Mouse (Mus musculus): Measurements from ENCODE around the gene Prtn3. TPM values are rescaled to one million over a fixed set of nuclear protein-coding genes. Genes with fewer than 3 reads are reported as not detected.

The Prtn3 gene
- polyA plus RNA-seq, 1 experiment = 259 TPM

DNA sequence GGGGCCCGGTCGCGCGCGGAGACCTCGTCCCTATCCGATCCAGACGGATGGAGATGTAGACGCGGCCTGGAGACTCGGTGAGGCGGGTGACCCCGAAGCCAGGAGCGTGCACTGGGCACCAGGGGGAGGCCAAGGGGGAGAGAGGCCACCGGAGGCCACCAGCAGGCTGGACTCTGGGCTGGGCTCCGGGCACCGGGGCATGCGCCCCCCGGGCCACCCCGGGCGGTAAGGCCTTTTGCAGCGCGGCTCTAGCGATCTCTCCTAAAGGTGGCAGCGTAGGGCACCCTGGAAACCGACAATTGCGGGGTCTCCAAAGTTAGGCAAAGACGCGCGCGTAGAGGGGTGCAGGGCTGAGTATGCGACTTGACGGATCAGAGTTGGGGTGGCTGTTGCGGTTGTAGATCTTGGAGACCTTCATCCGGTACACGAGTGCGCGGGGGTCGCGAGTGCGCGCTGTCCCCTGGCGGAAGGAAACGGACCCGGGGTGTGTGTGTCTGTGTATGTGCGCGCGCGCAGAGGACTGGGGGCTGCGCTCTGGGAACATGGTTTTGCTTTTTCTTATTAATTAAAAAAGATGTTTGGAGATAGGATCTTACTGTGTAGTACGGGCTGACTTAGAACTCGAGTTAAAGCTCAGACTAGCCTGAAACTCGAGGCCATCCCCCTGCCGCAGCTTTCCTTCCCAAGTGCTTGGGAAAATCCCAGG lies 53.2 kb downstream of the Prtn3 start:
- H3K27ac ChIP-seq (ENCODE audit: control insufficient read depth, insufficient read depth, low read depth, low read length, poor library complexity) = peak overlapping the region; percentile 89
- TF ChIP-seq POLR2A (IDR thresholded peaks at IDR 0.05; ENCODE audit: borderline replicate concordance, control insufficient read depth, low read depth, low read length) (peak; percentile 5; the same call in 1 of the 2 replicates), CTCF (IDR thresholded peaks at IDR 0.05; ENCODE audit: control insufficient read depth, insufficient read depth, low read length) (no peak)
- peaks cover 1% of the 10 kb centered on the region; the same call in 1 of the 2 replicates for H3K4me1 ChIP-seq (ENCODE audit: control insufficient read depth, insufficient read depth, low read length)
- peak overlapping the region; percentile 82 for H3K4me3 ChIP-seq (replicated peaks; ENCODE audit: control insufficient read depth, low read depth, low read length)
- under 1% methylated on average over 54 of the region's 54 CpGs for WGBS

DNA sequence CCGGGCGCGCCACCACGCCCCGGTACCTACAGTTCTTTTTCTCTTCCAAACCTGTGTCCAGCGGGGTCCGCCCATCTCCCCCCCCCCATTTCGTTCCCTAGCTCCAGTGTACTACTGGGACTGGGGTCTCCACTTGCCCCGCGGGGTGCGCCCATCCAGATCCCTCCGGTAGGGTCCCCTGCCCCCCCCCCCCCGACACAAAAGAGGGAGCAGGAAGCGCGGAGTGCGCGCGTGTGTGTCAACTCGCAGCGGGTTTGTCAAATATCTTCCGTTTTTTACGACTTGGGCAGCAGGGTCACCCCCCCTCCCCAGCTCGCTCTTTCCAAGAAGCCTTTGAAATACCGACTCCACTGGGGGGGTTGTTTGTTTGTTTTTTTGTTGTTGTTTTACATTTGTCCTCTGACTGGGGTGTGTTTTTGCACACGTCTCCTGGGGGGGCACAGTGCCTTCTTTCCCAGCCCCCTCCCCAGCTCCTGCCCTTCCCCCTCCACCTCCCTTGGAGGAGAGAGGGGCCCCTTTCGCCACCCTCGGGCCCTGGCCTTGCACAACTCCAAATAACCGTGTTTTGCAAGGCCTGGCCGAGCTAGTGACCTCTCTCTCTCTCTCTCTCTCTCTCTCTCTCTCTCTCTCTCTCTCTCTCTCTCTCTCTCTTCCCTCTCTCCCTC lies 53.9 kb downstream of the Prtn3 start:
- TF ChIP-seq CTCF (IDR thresholded peaks at IDR 0.05; ENCODE audit: control insufficient read depth, insufficient read depth, low read length) (no peak), POLR2A (IDR thresholded peaks at IDR 0.05; ENCODE audit: borderline replicate concordance, control insufficient read depth, low read depth, low read length) (0 out of 2 replicates have a peak, but pooled peaks have one; percentile 7)
- Histone ChIP-seq H3K4me1 (ENCODE audit: control insufficient read depth, insufficient read depth, low read length) (peaks cover 1% of the 10 kb centered on the region), H3K4me3 (replicated peaks; ENCODE audit: control insufficient read depth, low read depth, low read length) (peak overlapping the region; percentile 82), H3K27ac (ENCODE audit: control insufficient read depth, insufficient read depth, low read depth, low read length, poor library complexity) (peak overlapping the region; percentile 89)
- WGBS = 1% methylated on average over 29 of the region's 29 CpGs

DNA sequence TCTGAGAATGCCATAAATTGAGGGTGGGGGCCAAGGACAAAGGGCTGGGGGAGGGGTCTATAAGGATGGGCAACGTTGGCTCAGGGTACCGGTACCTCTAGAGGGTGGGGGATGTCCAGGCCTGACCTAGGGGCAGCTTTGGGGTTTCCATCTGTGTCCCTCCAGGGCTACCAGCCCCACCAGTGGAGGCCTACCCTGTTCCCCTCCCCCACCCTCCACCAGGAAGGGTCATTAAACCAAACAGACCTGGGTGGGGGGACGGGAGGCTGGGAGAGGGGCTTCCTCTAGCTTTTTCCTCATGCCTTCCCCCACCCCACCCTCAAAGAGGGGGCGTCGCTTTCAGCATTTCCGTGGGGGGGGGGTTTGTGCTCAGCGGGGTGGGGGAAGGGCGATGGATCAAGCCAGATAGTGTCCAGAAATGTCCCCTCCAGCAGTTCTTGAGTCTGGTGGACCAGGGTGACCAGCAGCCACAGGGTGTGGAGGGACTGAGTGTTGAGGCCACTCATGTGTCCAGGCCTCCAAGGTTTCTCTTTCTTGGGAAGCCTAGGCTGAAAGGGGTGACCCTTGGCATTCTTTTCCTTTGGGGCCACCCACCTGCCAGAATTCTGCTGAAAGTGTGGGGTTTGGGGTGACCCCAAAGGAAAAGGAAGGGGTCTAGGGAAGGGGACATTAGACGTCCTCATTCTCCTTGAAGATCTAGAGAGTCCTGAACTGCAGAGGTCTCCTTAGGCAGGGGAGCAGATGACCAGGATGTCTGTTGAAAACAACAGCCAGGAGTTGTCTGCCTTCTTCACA lies 54.8 kb downstream of the Prtn3 start:
- 45% methylated on average over 9 of the region's 9 CpGs for WGBS
- TF ChIP-seq CTCF (IDR thresholded peaks at IDR 0.05; ENCODE audit: control insufficient read depth, insufficient read depth, low read length) (no peak), POLR2A (IDR thresholded peaks at IDR 0.05; ENCODE audit: borderline replicate concordance, control insufficient read depth, low read depth, low read length) (no peak)
- Histone ChIP-seq H3K27ac (ENCODE audit: control insufficient read depth, insufficient read depth, low read depth, low read length, poor library complexity) (peak overlapping the region; percentile 89), H3K4me3 (replicated peaks; ENCODE audit: control insufficient read depth, low read depth, low read length) (peak overlapping the region; percentile 64), H3K4me1 (ENCODE audit: control insufficient read depth, insufficient read depth, low read length) (peaks cover 5% of the 10 kb centered on the region)

DNA sequence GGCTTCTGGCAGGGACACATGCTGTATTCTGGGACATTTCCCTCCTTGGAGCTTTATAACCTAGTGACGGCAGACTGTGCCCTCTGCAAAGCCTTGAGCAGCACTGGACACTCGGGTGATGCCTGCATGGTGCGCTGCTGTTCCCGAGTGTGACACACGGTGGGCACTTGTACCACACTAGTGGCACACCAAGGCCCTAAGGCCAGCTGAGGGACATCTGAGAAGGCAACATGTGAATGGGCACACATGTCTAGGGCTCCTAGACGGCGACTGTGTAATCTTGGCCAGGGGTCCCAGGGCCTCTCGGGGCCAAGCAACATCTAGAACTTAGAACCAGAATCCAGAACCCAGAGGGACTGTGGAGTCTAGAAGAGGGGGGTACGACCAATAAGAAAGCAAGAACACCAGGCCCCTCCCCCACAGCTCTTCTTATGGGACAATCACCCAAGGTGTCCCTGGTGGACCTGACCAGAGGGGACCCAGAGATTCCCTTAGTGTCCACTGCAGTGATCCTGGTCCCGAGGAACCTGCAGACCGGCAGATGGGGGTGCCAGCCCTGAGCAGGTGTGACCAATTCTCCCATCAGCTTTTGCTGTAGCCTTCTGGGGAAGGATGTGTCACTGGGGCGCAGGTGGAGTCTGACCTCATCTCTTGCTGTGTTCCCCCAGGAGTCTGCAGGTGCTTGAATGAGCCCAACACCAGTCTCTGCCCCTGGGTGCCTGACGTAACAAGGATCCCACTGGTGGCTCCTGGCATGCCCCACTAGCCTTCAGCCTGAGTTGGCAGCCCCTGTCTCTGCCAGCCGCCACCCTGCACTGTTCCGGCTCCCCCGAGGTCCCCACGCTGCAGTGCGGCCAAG lies 55.9 kb downstream of the Prtn3 start:
- H3K4me1 ChIP-seq (ENCODE audit: control insufficient read depth, insufficient read depth, low read length) = peaks cover 6% of the 10 kb centered on the region
- no peak for TF ChIP-seq CTCF (IDR thresholded peaks at IDR 0.05; ENCODE audit: control insufficient read depth, insufficient read depth, low read length)
- no peak for TF ChIP-seq POLR2A (IDR thresholded peaks at IDR 0.05; ENCODE audit: borderline replicate concordance, control insufficient read depth, low read depth, low read length)
- no peak overlapping the region for H3K27ac ChIP-seq (ENCODE audit: control insufficient read depth, insufficient read depth, low read depth, low read length, poor library complexity)
- 81% methylated on average over 18 of the region's 18 CpGs for WGBS
- H3K4me3 ChIP-seq (replicated peaks; ENCODE audit: control insufficient read depth, low read depth, low read length) = no peak overlapping the region

DNA sequence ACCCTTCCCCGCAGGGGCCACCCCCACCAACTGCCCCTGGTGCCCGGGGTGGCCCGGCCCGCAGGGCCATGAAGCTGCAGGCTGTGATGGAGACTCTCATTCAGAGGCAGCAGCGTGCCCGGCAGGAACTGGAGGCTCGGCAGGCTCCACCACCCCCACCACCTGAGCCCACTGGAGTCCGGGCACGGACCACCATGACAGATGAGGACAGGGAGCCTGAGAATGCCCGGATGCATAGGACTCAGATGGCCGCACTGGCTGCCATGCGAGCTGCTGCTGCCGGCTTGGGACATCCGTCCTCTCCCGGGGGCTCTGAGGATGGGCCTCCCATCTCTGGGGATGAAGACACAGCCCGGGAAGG lies 56.5 kb downstream of the Prtn3 start:
- H3K4me1 ChIP-seq (ENCODE audit: control insufficient read depth, insufficient read depth, low read length) = peaks cover 6% of the 10 kb centered on the region
- no peak overlapping the region for H3K27ac ChIP-seq (ENCODE audit: control insufficient read depth, insufficient read depth, low read depth, low read length, poor library complexity)
- 90% methylated on average over 16 of the region's 16 CpGs for WGBS
- TF ChIP-seq POLR2A (IDR thresholded peaks at IDR 0.05; ENCODE audit: borderline replicate concordance, control insufficient read depth, low read depth, low read length) (no peak), CTCF (IDR thresholded peaks at IDR 0.05; ENCODE audit: control insufficient read depth, insufficient read depth, low read length) (no peak)
- H3K4me3 ChIP-seq (replicated peaks; ENCODE audit: control insufficient read depth, low read depth, low read length) = no peak overlapping the region

DNA sequence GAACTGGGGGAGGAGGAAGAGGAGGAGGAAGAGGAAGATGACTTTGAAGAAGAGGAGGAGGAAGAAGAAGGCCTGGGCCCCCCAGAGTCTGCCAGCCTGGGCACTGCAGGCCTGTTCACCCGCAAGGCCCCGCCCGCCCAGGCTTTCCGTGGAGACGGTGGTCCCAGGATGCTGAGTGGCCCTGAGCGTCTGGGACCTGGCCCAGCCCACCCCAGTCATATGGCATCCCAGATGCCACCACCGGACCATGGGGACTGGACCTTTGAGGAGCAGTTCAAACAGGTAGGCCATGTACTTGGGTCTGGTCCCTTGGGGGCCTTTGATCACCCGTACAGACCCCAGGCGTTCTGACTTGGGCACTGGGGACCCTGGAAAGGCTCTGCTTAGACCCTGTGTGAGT lies 57.5 kb downstream of the Prtn3 start:
- Histone ChIP-seq H3K4me3 (replicated peaks; ENCODE audit: control insufficient read depth, low read depth, low read length) (no peak overlapping the region), H3K27ac (ENCODE audit: control insufficient read depth, insufficient read depth, low read depth, low read length, poor library complexity) (peak overlapping the region; percentile 0; the same call in 1 of the 2 replicates), H3K4me1 (ENCODE audit: control insufficient read depth, insufficient read depth, low read length) (peaks cover 11% of the 10 kb centered on the region)
- WGBS = 79% methylated on average over 9 of the region's 9 CpGs
- TF ChIP-seq CTCF (IDR thresholded peaks at IDR 0.05; ENCODE audit: control insufficient read depth, insufficient read depth, low read length) = no peak
- TF ChIP-seq POLR2A (IDR thresholded peaks at IDR 0.05; ENCODE audit: borderline replicate concordance, control insufficient read depth, low read depth, low read length) = no peak

DNA sequence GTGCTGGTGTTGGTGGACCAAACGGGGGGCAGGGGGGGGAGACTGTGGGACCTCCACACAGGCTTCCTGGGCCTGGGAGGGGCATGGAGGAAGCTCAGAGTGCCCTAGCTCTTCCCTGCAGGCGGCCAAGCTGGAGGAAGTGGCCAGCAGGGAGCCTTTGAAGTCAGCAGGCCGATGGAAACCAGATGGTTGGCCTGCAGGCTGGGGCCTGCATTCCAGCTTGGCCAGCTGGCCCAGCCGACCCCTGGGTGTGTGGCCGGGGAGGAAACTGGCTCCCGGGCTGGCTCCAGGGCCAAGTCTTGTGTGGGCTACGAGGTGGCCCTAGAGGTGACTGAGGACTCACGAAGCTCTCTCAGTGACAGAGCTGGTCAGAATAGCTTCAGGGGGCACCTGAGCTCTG lies 58.5 kb downstream of the Prtn3 start:
- TF ChIP-seq CTCF (IDR thresholded peaks at IDR 0.05; ENCODE audit: control insufficient read depth, insufficient read depth, low read length) = no peak
- no peak for TF ChIP-seq POLR2A (IDR thresholded peaks at IDR 0.05; ENCODE audit: borderline replicate concordance, control insufficient read depth, low read depth, low read length)
- H3K4me1 ChIP-seq (ENCODE audit: control insufficient read depth, insufficient read depth, low read length) = peaks cover 15% of the 10 kb centered on the region
- WGBS = 52% methylated on average over 8 of the region's 8 CpGs
- H3K4me3 ChIP-seq (replicated peaks; ENCODE audit: control insufficient read depth, low read depth, low read length) = no peak overlapping the region
- no peak overlapping the region; the same call in 1 of the 2 replicates for H3K27ac ChIP-seq (ENCODE audit: control insufficient read depth, insufficient read depth, low read depth, low read length, poor library complexity)

Other genes starting within 250 kb of the Prtn3 start
- 1.1 and 2.1 TPM in 2 replicates for gene Shc2, start 236.6 kb upstream of the Prtn3 start, polyA plus RNA-seq (2011; ENCODE audit: insufficient read depth, insufficient read length, low replicate concordance, missing spikeins)
- gene Odf3l2, start 228.7 kb upstream of the Prtn3 start, polyA plus RNA-seq (2011; ENCODE audit: insufficient read depth, insufficient read length, low replicate concordance, missing spikeins) = not detected in 2 replicates
- not detected in 2 replicates for gene Madcam1, start 209.9 kb upstream of the Prtn3 start, polyA plus RNA-seq (2011; ENCODE audit: insufficient read depth, insufficient read length, low replicate concordance, missing spikeins)
- 4.9 and 12.2 TPM in 2 replicates for gene Tpgs1, start 205.1 kb upstream of the Prtn3 start, polyA plus RNA-seq (2011; ENCODE audit: insufficient read depth, insufficient read length, low replicate concordance, missing spikeins)
- gene Cdc34, start 192.3 kb upstream of the Prtn3 start, polyA plus RNA-seq (2011; ENCODE audit: insufficient read depth, insufficient read length, low replicate concordance, missing spikeins) = 82.1 and 98.6 TPM in 2 replicates
- gene Gzmm, start 185.5 kb upstream of the Prtn3 start, polyA plus RNA-seq (2011; ENCODE audit: insufficient read depth, insufficient read length, low replicate concordance, missing spikeins) = not detected in 2 replicates
- 465 and 588 TPM in 2 replicates for gene Bsg, start 170.0 kb upstream of the Prtn3 start, polyA plus RNA-seq (2011; ENCODE audit: insufficient read depth, insufficient read length, low replicate concordance, missing spikeins)
- 0.31 TPM in 1 of 2 replicates, not detected in the other for gene Hcn2, start 157.8 kb upstream of the Prtn3 start, polyA plus RNA-seq (2011; ENCODE audit: insufficient read depth, insufficient read length, low replicate concordance, missing spikeins)
- gene Polrmt, start 127.9 kb upstream of the Prtn3 start, polyA plus RNA-seq (2011; ENCODE audit: insufficient read depth, insufficient read length, low replicate concordance, missing spikeins) = 20.0 and 29.6 TPM in 2 replicates
- not detected in 2 replicates for gene Fgf22, start 119.4 kb upstream of the Prtn3 start, polyA plus RNA-seq (2011; ENCODE audit: insufficient read depth, insufficient read length, low replicate concordance, missing spikeins)
- gene Rnf126, start 107.5 kb upstream of the Prtn3 start, polyA plus RNA-seq (2011; ENCODE audit: insufficient read depth, insufficient read length, low replicate concordance, missing spikeins) = 26.5 and 42.8 TPM in 2 replicates
- 1.0 and 1.8 TPM in 2 replicates for gene Fstl3, start 97.2 kb upstream of the Prtn3 start, polyA plus RNA-seq (2011; ENCODE audit: insufficient read depth, insufficient read length, low replicate concordance, missing spikeins)
- gene Prss57, start 83.5 kb upstream of the Prtn3 start, polyA plus RNA-seq (2011; ENCODE audit: insufficient read depth, insufficient read length, low replicate concordance, missing spikeins) = 13.1 and 40.0 TPM in 2 replicates
- 19.7 and 36.1 TPM in 2 replicates for gene Palm, start 80.9 kb upstream of the Prtn3 start, polyA plus RNA-seq (2011; ENCODE audit: insufficient read depth, insufficient read length, low replicate concordance, missing spikeins)
- gene Misp, start 53.5 kb upstream of the Prtn3 start, polyA plus RNA-seq (2011; ENCODE audit: insufficient read depth, insufficient read length, low replicate concordance, missing spikeins) = not detected in 2 replicates
- gene Ptbp1, start 20.0 kb upstream of the Prtn3 start, polyA plus RNA-seq (2011; ENCODE audit: insufficient read depth, insufficient read length, low replicate concordance, missing spikeins) = 113 and 188 TPM in 2 replicates
- gene Plppr3, start 158 bp downstream of the Prtn3 start, polyA plus RNA-seq (2011; ENCODE audit: insufficient read depth, insufficient read length, low replicate concordance, missing spikeins) = 16.4 and 32.4 TPM in 2 replicates
- 102 and 162 TPM in 2 replicates for gene Elane, start 11.8 kb downstream of the Prtn3 start, polyA plus RNA-seq (2011; ENCODE audit: insufficient read depth, insufficient read length, low replicate concordance, missing spikeins)
- 20.0 TPM in 1 of 2 replicates, not detected in the other for gene Cfd, start 16.4 kb downstream of the Prtn3 start, polyA plus RNA-seq (2011; ENCODE audit: insufficient read depth, insufficient read length, low replicate concordance, missing spikeins)
- 12.3 and 19.2 TPM in 2 replicates for gene Med16, start 34.4 kb downstream of the Prtn3 start, polyA plus RNA-seq (2011; ENCODE audit: insufficient read depth, insufficient read length, low replicate concordance, missing spikeins)
- not detected in 2 replicates for gene Gm26602, start 36.4 kb downstream of the Prtn3 start, polyA plus RNA-seq (2011; ENCODE audit: insufficient read depth, insufficient read length, low replicate concordance, missing spikeins)
- 1.5 TPM in 1 of 2 replicates, not detected in the other for gene Kiss1r, start 42.5 kb downstream of the Prtn3 start, polyA plus RNA-seq (2011; ENCODE audit: insufficient read depth, insufficient read length, low replicate concordance, missing spikeins)
- 182 and 197 TPM in 2 replicates for gene R3hdm4, start 46.7 kb downstream of the Prtn3 start, polyA plus RNA-seq (2011; ENCODE audit: insufficient read depth, insufficient read length, low replicate concordance, missing spikeins)
- 12.4 and 27.6 TPM in 2 replicates for gene Arid3a, start 52.6 kb downstream of the Prtn3 start, polyA plus RNA-seq (2011; ENCODE audit: insufficient read depth, insufficient read length, low replicate concordance, missing spikeins)
- gene Wdr18, start 85.7 kb downstream of the Prtn3 start, polyA plus RNA-seq (2011; ENCODE audit: insufficient read depth, insufficient read length, low replicate concordance, missing spikeins) = 26.7 and 43.3 TPM in 2 replicates
- not detected in 2 replicates for gene Grin3b, start 96.2 kb downstream of the Prtn3 start, polyA plus RNA-seq (2011; ENCODE audit: insufficient read depth, insufficient read length, low replicate concordance, missing spikeins)
- 78.6 and 131 TPM in 2 replicates for gene Tmem259, start 109.9 kb downstream of the Prtn3 start, polyA plus RNA-seq (2011; ENCODE audit: insufficient read depth, insufficient read length, low replicate concordance, missing spikeins)
- 41.7 and 92.4 TPM in 2 replicates for gene Cnn2, start 114.1 kb downstream of the Prtn3 start, polyA plus RNA-seq (2011; ENCODE audit: insufficient read depth, insufficient read length, low replicate concordance, missing spikeins)
- 54.3 and 96.9 TPM in 2 replicates for gene Abca7, start 122.0 kb downstream of the Prtn3 start, polyA plus RNA-seq (2011; ENCODE audit: insufficient read depth, insufficient read length, low replicate concordance, missing spikeins)
- gene Arhgap45, start 142.2 kb downstream of the Prtn3 start, polyA plus RNA-seq (2011; ENCODE audit: insufficient read depth, insufficient read length, low replicate concordance, missing spikeins) = 111 and 291 TPM in 2 replicates
- gene Polr2e, start 165.3 kb downstream of the Prtn3 start, polyA plus RNA-seq (2011; ENCODE audit: insufficient read depth, insufficient read length, low replicate concordance, missing spikeins) = 35.6 and 44.5 TPM in 2 replicates
- gene Gpx4, start 172.7 kb downstream of the Prtn3 start, polyA plus RNA-seq (2011; ENCODE audit: insufficient read depth, insufficient read length, low replicate concordance, missing spikeins) = 948 and 2,392 TPM in 2 replicates
- 37.6 and 83.8 TPM in 2 replicates for gene Sbno2, start 231.1 kb downstream of the Prtn3 start, polyA plus RNA-seq (2011; ENCODE audit: insufficient read depth, insufficient read length, low replicate concordance, missing spikeins)
- 197 and 344 TPM in 2 replicates for gene Stk11, start 241.3 kb downstream of the Prtn3 start, polyA plus RNA-seq (2011; ENCODE audit: insufficient read depth, insufficient read length, low replicate concordance, missing spikeins)

Measured in bone marrow, adult 2 months (tissue).